12 mouse cellular contexts compared by ENCODE assay signal in genomic region chr4:150260745-150261144, GRCm38 (mm10). TPM values are rescaled to one million over a fixed set of nuclear protein-coding genes. Genes with fewer than 3 reads are reported as not detected.
DNase-seq lines count a peak whose midpoint lies in the region; ATAC-seq and TF ChIP-seq lines count a peak whose summit lies in the region.
"Had no signal": no experiment of that assay in that cellular context is flagged by ENCODE, and none has a peak within 500 bp of the region (broad histone marks: within the 10 kb centered on the region; RNA-seq: fewer than 3 reads in every experiment).

No protein-coding gene starts in this region.

- peak; percentile 52 for DNase-seq in forebrain, embryonic 11.5 days (ENCODE audit: low spot score)
- no peak for DNase-seq in liver, postnatal 0 days
- no peak for DNase-seq in liver, embryonic 11.5 days (ENCODE audit: low spot score)
- peak; percentile 84 for DNase-seq in ES-E14 (ENCODE audit: low read depth, low spot score)
- peak; percentile 59 for DNase-seq in induced T-regulatory cell, adult 2 months (ENCODE audit: low read depth)
- no peak for DNase-seq in yolk sac, embryonic 10.5 days (ENCODE audit: low spot score)
- DNase-seq: kidney, postnatal 36 days had no signal

- TF ChIP-seq CTCF in liver, postnatal 0 days (IDR thresholded peaks at IDR 0.05; ENCODE audit: low read depth) = peak; percentile 66

- in situ Hi-C loops in ES-E14 (cut with MboI; ENCODE audit: low sequenced_read_pairs in 2 of 2, unreplicated experiment in 2 of 2) = no loop called here

- H3K9ac ChIP-seq in forebrain, embryonic 11.5 days (ENCODE audit: low read length) = no peak overlapping the region
- no peak overlapping the region for H3K9ac ChIP-seq in forebrain, embryonic 13.5 days
- no peak overlapping the region for H3K9ac ChIP-seq in liver, postnatal 0 days (replicated peaks)
- H3K9ac ChIP-seq in liver, embryonic 11.5 days (ENCODE audit: low read depth, low read length) = no peak overlapping the region
- no peak overlapping the region for H3K9ac ChIP-seq in ES-E14 (ENCODE audit: insufficient read depth, low read depth, low read length, poor library complexity, severe bottlenecking)
- no peak overlapping the region for H3K9ac ChIP-seq in kidney, embryonic 15.5 days
- H3K9ac ChIP-seq: limb, embryonic 12.5 days had no signal

- no peaks in the 10 kb centered on the region for H3K36me3 ChIP-seq in forebrain, embryonic 11.5 days (ENCODE audit: control insufficient read depth, insufficient read depth, low read length)
- H3K36me3 ChIP-seq in forebrain, embryonic 13.5 days (ENCODE audit: poor library complexity, severe bottlenecking) = no peaks in the 10 kb centered on the region
- H3K36me3 ChIP-seq in liver, postnatal 0 days (replicated peaks; ENCODE audit: insufficient read depth, low read length) = no peaks in the 10 kb centered on the region
- H3K36me3 ChIP-seq in liver, embryonic 11.5 days (ENCODE audit: control insufficient read depth, insufficient read depth, low read length) = no peaks in the 10 kb centered on the region
- H3K36me3 ChIP-seq in ES-E14 (ENCODE audit: control insufficient read depth, insufficient read depth, low read length, poor library complexity, severe bottlenecking) = no peaks in the 10 kb centered on the region
- H3K36me3 ChIP-seq in kidney, embryonic 15.5 days = no peaks in the 10 kb centered on the region

- 27% methylated on average over 6 of the region's 6 CpGs for WGBS in forebrain, embryonic 11.5 days
- WGBS in forebrain, embryonic 13.5 days = 20% methylated on average over 6 of the region's 6 CpGs
- 32% methylated on average over 6 of the region's 6 CpGs for WGBS in liver, postnatal 0 days (ENCODE audit: insufficient replicate concordance)
- WGBS in liver, embryonic 11.5 days = 41% methylated on average over 6 of the region's 6 CpGs
- 49% methylated on average over 6 of the region's 6 CpGs for WGBS in kidney, embryonic 15.5 days

- H3K9me3 ChIP-seq in forebrain, embryonic 11.5 days (ENCODE audit: control insufficient read depth, low read length) = no peaks in the 10 kb centered on the region
- no peaks in the 10 kb centered on the region for H3K9me3 ChIP-seq in forebrain, embryonic 13.5 days (replicated peaks)
- no peaks in the 10 kb centered on the region for H3K9me3 ChIP-seq in liver, postnatal 0 days (ENCODE audit: low read length)
- H3K9me3 ChIP-seq in liver, embryonic 11.5 days (ENCODE audit: control insufficient read depth, low read length) = no peaks in the 10 kb centered on the region
- H3K9me3 ChIP-seq in ES-E14 (ENCODE audit: control insufficient read depth, insufficient read depth, low read depth, low read length) = no peaks in the 10 kb centered on the region
- no peaks in the 10 kb centered on the region for H3K9me3 ChIP-seq in kidney, embryonic 15.5 days (replicated peaks)
- H3K9me3 ChIP-seq: limb, embryonic 12.5 days had no signal

- H3K4me3 ChIP-seq in forebrain, embryonic 11.5 days (ENCODE audit: low read depth, low read length) = no peak overlapping the region
- no peak overlapping the region for H3K4me3 ChIP-seq in forebrain, embryonic 13.5 days
- H3K4me3 ChIP-seq in liver, postnatal 0 days (ENCODE audit: low read depth, low read length) = no peak overlapping the region
- no peak overlapping the region for H3K4me3 ChIP-seq in liver, embryonic 11.5 days (ENCODE audit: low read depth, low read length)
- H3K4me3 ChIP-seq in ES-E14 (ENCODE audit: insufficient read depth in 1 of 2, low read depth in 1 of 2, low read length in 2 of 2, poor library complexity in 1 of 2, severe bottlenecking in 1 of 2) = no peak overlapping the region
- no peak overlapping the region for H3K4me3 ChIP-seq in kidney, embryonic 15.5 days (replicated peaks)
- H3K4me3 ChIP-seq: limb, embryonic 12.5 days had no signal

- no peak overlapping the region for H3K4me2 ChIP-seq in forebrain, embryonic 11.5 days (ENCODE audit: low read depth, low read length, severe bottlenecking)
- H3K4me2 ChIP-seq in forebrain, embryonic 13.5 days = no peak overlapping the region
- no peak overlapping the region for H3K4me2 ChIP-seq in liver, postnatal 0 days (ENCODE audit: low read depth, low read length)
- no peak overlapping the region for H3K4me2 ChIP-seq in liver, embryonic 11.5 days
- H3K4me2 ChIP-seq in kidney, embryonic 15.5 days = no peak overlapping the region
- H3K4me2 ChIP-seq: limb, embryonic 12.5 days had no signal

- no peak overlapping the region for H3K27ac ChIP-seq in forebrain, embryonic 11.5 days (ENCODE audit: low read depth, low read length)
- no peak overlapping the region for H3K27ac ChIP-seq in forebrain, embryonic 13.5 days
- no peak overlapping the region for H3K27ac ChIP-seq in liver, postnatal 0 days (ENCODE audit: low read depth)
- H3K27ac ChIP-seq in liver, embryonic 11.5 days (ENCODE audit: low read depth, low read length) = no peak overlapping the region
- no peak overlapping the region; the same call in 1 of the 2 replicates for H3K27ac ChIP-seq in ES-E14 (ENCODE audit: insufficient read depth, low read depth, low read length, poor library complexity, severe bottlenecking)
- no peak overlapping the region for H3K27ac ChIP-seq in kidney, embryonic 15.5 days
- H3K27ac ChIP-seq: limb, embryonic 12.5 days had no signal

- peaks cover 8% of the 10 kb centered on the region for H3K4me1 ChIP-seq in forebrain, embryonic 11.5 days (replicated peaks; ENCODE audit: control insufficient read depth, insufficient read depth, low read length)
- peaks cover 34% of the 10 kb centered on the region for H3K4me1 ChIP-seq in forebrain, embryonic 13.5 days
- H3K4me1 ChIP-seq in liver, postnatal 0 days (ENCODE audit: insufficient read depth) = no peaks in the 10 kb centered on the region
- H3K4me1 ChIP-seq in liver, embryonic 11.5 days (replicated peaks; ENCODE audit: control insufficient read depth, insufficient read depth, low read length) = peaks cover 3% of the 10 kb centered on the region; the same call in 1 of the 2 replicates
- peaks cover 5 to 36% of the 10 kb centered on the region in 2 experiments; a peak in 3 of 4 replicates for H3K4me1 ChIP-seq in ES-E14 (ENCODE audit: control insufficient read depth in 2 of 2, insufficient read depth in 2 of 2, low read length in 2 of 2, poor library complexity in 1 of 2)
- H3K4me1 ChIP-seq in kidney, embryonic 15.5 days = peaks cover 42% of the 10 kb centered on the region

- TF ChIP-seq EP300 in liver, postnatal 0 days (IDR thresholded peaks at IDR 0.05; ENCODE audit: low read depth) = no peak

- ATAC-seq in forebrain, embryonic 11.5 days (replicated peaks; ENCODE audit: low FRiP score) = no peak
- no peak for ATAC-seq in forebrain, embryonic 13.5 days
- no peak for ATAC-seq in liver, postnatal 0 days
- ATAC-seq in liver, embryonic 11.5 days (replicated peaks; ENCODE audit: low FRiP score) = no peak
- no peak for ATAC-seq in kidney, embryonic 15.5 days (replicated peaks; ENCODE audit: low FRiP score)

- H3K27me3 ChIP-seq in forebrain, embryonic 11.5 days (ENCODE audit: control insufficient read depth, insufficient read depth, low read length) = no peaks in the 10 kb centered on the region
- no peaks in the 10 kb centered on the region for H3K27me3 ChIP-seq in forebrain, embryonic 13.5 days
- H3K27me3 ChIP-seq in liver, postnatal 0 days (ENCODE audit: insufficient read depth, low read length) = no peaks in the 10 kb centered on the region
- no peaks in the 10 kb centered on the region for H3K27me3 ChIP-seq in liver, embryonic 11.5 days (replicated peaks; ENCODE audit: control insufficient read depth, insufficient read depth, low read length)
- no peaks in the 10 kb centered on the region for H3K27me3 ChIP-seq in kidney, embryonic 15.5 days
- H3K27me3 ChIP-seq: limb, embryonic 12.5 days had no signal

TF ChIP-seq in ES-E14, 5 proteins besides CTCF, POLR2A, EP300 and RAD21:
- TF ChIP-seq ZNF384 (IDR thresholded peaks at IDR 0.05; ENCODE audit: low read depth, low read length) = no peak
- TF ChIP-seq MAFK (IDR thresholded peaks at IDR 0.05; ENCODE audit: insufficient read depth, low read depth, low read length) = peak; percentile 53; the same call in 1 of the 2 replicates
- TF ChIP-seq HCFC1 (IDR thresholded peaks at IDR 0.05; ENCODE audit: borderline replicate concordance, insufficient read depth, low read length) = no peak
- no peak for TF ChIP-seq CHD2 (IDR thresholded peaks at IDR 0.05; ENCODE audit: low read depth, low read length)

RNA-seq across cellular contexts. Expression of gene Rere, which starts 20.7 kb away (rescaled TPM):
- 51.6 and 56.2 TPM in 2 replicates for polyA plus RNA-seq in forebrain, embryonic 11.5 days (2014; fragmentation: Nextera tagmentation; extraction: Ambion mirVana)
- polyA plus RNA-seq in forebrain, embryonic 13.5 days (2015; fragmentation: Nextera tagmentation; extraction: Ambion mirVana) = 26.1 and 32.9 TPM in 2 replicates
- 4.3 and 4.8 TPM in 2 replicates for polyA plus RNA-seq in liver, postnatal 0 days (2015; fragmentation: Nextera tagmentation; extraction: Ambion mirVana)
- polyA plus RNA-seq in liver, embryonic 11.5 days (2014; fragmentation: Nextera tagmentation; extraction: Ambion mirVana) = 22.6 and 23.3 TPM in 2 replicates
- 21.7 and 24.8 TPM in 2 replicates for total RNA-seq in ES-E14 (2012; rRNA removed)
- polyA plus RNA-seq in kidney, embryonic 15.5 days (2015; fragmentation: Nextera tagmentation; extraction: Ambion mirVana) = 35.1 and 36.5 TPM in 2 replicates

RNA-seq across cellular contexts. Expression of gene Eno1, which starts 24.2 kb away (rescaled TPM):
- 1,858 and 1,977 TPM in 2 replicates for polyA plus RNA-seq in forebrain, embryonic 11.5 days (2014; fragmentation: Nextera tagmentation; extraction: Ambion mirVana)
- polyA plus RNA-seq in forebrain, embryonic 13.5 days (2015; fragmentation: Nextera tagmentation; extraction: Ambion mirVana) = 1,143 and 1,198 TPM in 2 replicates
- polyA plus RNA-seq in liver, postnatal 0 days (2015; fragmentation: Nextera tagmentation; extraction: Ambion mirVana) = 574 and 747 TPM in 2 replicates
- 2,392 and 2,590 TPM in 2 replicates for polyA plus RNA-seq in liver, embryonic 11.5 days (2014; fragmentation: Nextera tagmentation; extraction: Ambion mirVana)
- total RNA-seq in ES-E14 (2012; rRNA removed) = 824 and 994 TPM in 2 replicates
- 1,865 and 1,947 TPM in 2 replicates for polyA plus RNA-seq in kidney, embryonic 15.5 days (2015; fragmentation: Nextera tagmentation; extraction: Ambion mirVana)

RNA-seq across cellular contexts. Expression of gene Car6, which starts 59.6 kb away (rescaled TPM):
- polyA plus RNA-seq in forebrain, embryonic 11.5 days (2014; fragmentation: Nextera tagmentation; extraction: Ambion mirVana) = not detected in 2 replicates
- 0.16 TPM in 1 of 2 replicates, not detected in the other for polyA plus RNA-seq in forebrain, embryonic 13.5 days (2015; fragmentation: Nextera tagmentation; extraction: Ambion mirVana)
- polyA plus RNA-seq in liver, postnatal 0 days (2015; fragmentation: Nextera tagmentation; extraction: Ambion mirVana) = not detected in 2 replicates
- not detected in 2 replicates for polyA plus RNA-seq in liver, embryonic 11.5 days (2014; fragmentation: Nextera tagmentation; extraction: Ambion mirVana)
- 0.18 and 0.21 TPM in 2 replicates for total RNA-seq in ES-E14 (2012; rRNA removed)
- polyA plus RNA-seq in kidney, embryonic 15.5 days (2015; fragmentation: Nextera tagmentation; extraction: Ambion mirVana) = not detected in 2 replicates
- total RNA-seq: adrenal gland, postnatal 4 days; heart, postnatal 25 days had no signal

Comparison
In these comparisons a context has a peak if more than half of its experiments do, and no peak if none do; other contexts are left out.
1. DNase-seq: peak in forebrain, embryonic 11.5 days (single experiment), ES-E14 (single experiment) and induced T-regulatory cell, adult 2 months (single experiment); none in liver, postnatal 0 days (single experiment), liver, embryonic 11.5 days (single experiment) and yolk sac, embryonic 10.5 days (single experiment).